Mouse (Mus musculus) embryonic facial prominence, embryonic 10.5 days (tissue): Measurements from ENCODE around the gene Rer1. TPM values are rescaled to one million over a fixed set of nuclear protein-coding genes. Genes with fewer than 3 reads are reported as not detected.
"Not testable (repeated sequence)": the region's sequence is repeated elsewhere in the genome, so short reads cannot be mapped to it uniquely, and the experiment has no call there.

Source experiments
- DNase-seq: peaks from one replicate; pipeline ENCODE4 v3.0.0-alpha.2; 2017; ENCODE audit warnings: low spot score
- H3K27ac ChIP-seq: fragments of 300-500 bp; sonication (generic); replicated peaks from 2 replicates; pipeline ENCODE4 v1.5.1; 2016; ENCODE audit warnings: mild to moderate bottlenecking
- H3K27me3 ChIP-seq: fragments of 300-500 bp; sonication (generic); replicated peaks from 2 replicates; pipeline ENCODE4 v1.6.1; 2016; ENCODE audit warnings: low read depth, mild to moderate bottlenecking; ENCODE audit not compliant: poor library complexity, severe bottlenecking
- H3K36me3 ChIP-seq: fragments of 300-500 bp; sonication (generic); replicated peaks from 2 replicates; pipeline ENCODE4 v1.6.1; 2016; ENCODE audit warnings: mild to moderate bottlenecking, moderate library complexity
- H3K4me1 ChIP-seq: fragments of 300-500 bp; sonication (generic); 2 replicates; pipeline ENCODE4 v1.6.1; 2016
- H3K4me3 ChIP-seq: fragments of 300-500 bp; sonication (generic); 2 replicates; pipeline ENCODE4 v1.5.1; 2016; ENCODE audit warnings: mild to moderate bottlenecking, moderate library complexity
- H3K9me3 ChIP-seq: fragments of 300-500 bp; sonication (generic); 2 replicates; pipeline ENCODE4 v1.6.1; 2016; ENCODE audit warnings: mild to moderate bottlenecking
- WGBS: fragments of 180-500 bp; shearing (Covaris S2); methylation state at CpG from one replicate; pipeline ENCODE4 v1.1.7; 2016; 5-methylcytosine and 5-hydroxymethylcytosine counted together
- polyA plus RNA-seq: library from polyadenylated mRNA; unstranded; fragments of >200 nt; fragmentation: Nextera tagmentation; extraction: Ambion mirVana; gene quantifications from 2 replicates; pipeline ENCODE4 v1.2.1, GENCODE M21; 2016

Rer1 gene
- polyA plus RNA-seq, 1 experiment from 2014 or later, result 128 TPM

- peaks cover 41% of the 10 kb centered on the region for H3K4me1 ChIP-seq
- H3K27ac ChIP-seq, result no peak overlapping the region; the same call in 1 of the 2 replicates
- 91% methylated on average over 7 of the region's 7 CpGs for WGBS
- peaks cover 55% of the 10 kb centered on the region for H3K36me3 ChIP-seq
- no peaks in the 10 kb centered on the region for H3K27me3 ChIP-seq
- no peaks in the 10 kb centered on the region for H3K9me3 ChIP-seq
- no peak for DNase-seq
- H3K4me3 ChIP-seq, result peak overlapping the region; percentile 97
Measured at GRCm38 (mm10) chr4:155084351-155084750, 1.8 kb downstream of the Rer1 start.

DNA sequence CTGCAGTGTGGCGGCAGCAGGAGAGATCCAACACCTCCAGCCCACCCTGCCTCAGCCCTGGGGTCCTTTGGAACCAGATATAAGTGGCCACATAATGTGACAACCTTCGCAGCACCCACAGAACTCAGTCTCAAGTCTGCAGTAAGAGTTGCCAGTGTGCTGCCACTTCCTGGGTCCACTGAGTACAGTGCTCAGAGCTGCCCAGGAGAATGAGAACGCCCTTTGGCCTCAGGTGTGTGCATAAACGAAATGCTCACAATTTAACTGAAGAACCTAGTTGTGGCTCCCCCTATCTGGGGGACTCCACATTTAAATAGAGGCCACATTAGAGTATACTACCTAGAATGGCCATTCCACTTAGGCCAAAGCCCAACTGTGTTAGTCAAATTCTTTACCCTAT lies 2.6 kb downstream of the Rer1 start:
- WGBS, result 86% methylated on average over 4 of the region's 4 CpGs
- peak overlapping the region; percentile 11; the same call in 1 of the 2 replicates for H3K4me3 ChIP-seq
- no peak for DNase-seq
- H3K4me1 ChIP-seq, result peaks cover 41% of the 10 kb centered on the region
- peaks cover 56% of the 10 kb centered on the region for H3K36me3 ChIP-seq
- no peaks in the 10 kb centered on the region for H3K9me3 ChIP-seq
- H3K27ac ChIP-seq, result no peak overlapping the region
- no peaks in the 10 kb centered on the region for H3K27me3 ChIP-seq

DNA sequence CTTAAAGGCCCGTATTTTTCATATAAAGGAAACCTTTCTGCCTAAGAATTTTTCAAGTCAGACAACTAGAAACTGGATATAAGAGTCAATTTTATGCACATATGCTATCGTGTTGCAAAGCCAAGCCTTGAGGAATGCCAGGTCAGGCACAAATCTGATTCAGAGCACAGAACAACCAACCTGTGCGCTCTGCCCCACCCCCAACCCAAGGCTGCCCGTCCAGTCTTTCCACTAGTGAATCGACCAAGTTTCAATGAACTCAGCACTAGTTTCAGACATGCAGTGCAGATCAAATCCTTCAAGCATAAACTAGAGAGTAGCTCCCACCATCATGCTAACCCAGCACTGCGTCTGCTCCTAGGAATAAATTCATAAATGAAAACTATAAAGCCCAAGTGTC lies 6.5 kb downstream of the Rer1 start:
- DNase-seq, result no peak
- Histone ChIP-seq H3K4me3 (no peak overlapping the region), H3K27ac (no peak overlapping the region), H3K27me3 (no peaks in the 10 kb centered on the region), H3K36me3 (peaks cover 95% of the 10 kb centered on the region), H3K4me1 (peaks cover 16% of the 10 kb centered on the region), H3K9me3 (no peaks in the 10 kb centered on the region)
- 88% methylated on average over 6 of the region's 6 CpGs for WGBS

GRCm38 (mm10) chr4:155078808-155079207 lies 7.4 kb downstream of the Rer1 start:
- H3K4me3 ChIP-seq, DNase-seq, H3K27me3 ChIP-seq, H3K27ac ChIP-seq, H3K9me3 ChIP-seq: not testable (repeated sequence)
- 93% methylated on average over 10 of the region's 10 CpGs for WGBS
- Histone ChIP-seq H3K36me3 (peaks cover 97% of the 10 kb centered on the region), H3K4me1 (peaks cover 11% of the 10 kb centered on the region)

- no peak for DNase-seq
- Histone ChIP-seq H3K4me3 (no peak overlapping the region), H3K27me3 (no peaks in the 10 kb centered on the region), H3K36me3 (peaks cover 97% of the 10 kb centered on the region), H3K27ac (no peak overlapping the region), H3K4me1 (no peaks in the 10 kb centered on the region), H3K9me3 (no peaks in the 10 kb centered on the region)
- WGBS, result 88% methylated on average over 9 of the region's 9 CpGs
Measured at GRCm38 (mm10) chr4:155076677-155077076, 9.5 kb downstream of the Rer1 start.

DNA sequence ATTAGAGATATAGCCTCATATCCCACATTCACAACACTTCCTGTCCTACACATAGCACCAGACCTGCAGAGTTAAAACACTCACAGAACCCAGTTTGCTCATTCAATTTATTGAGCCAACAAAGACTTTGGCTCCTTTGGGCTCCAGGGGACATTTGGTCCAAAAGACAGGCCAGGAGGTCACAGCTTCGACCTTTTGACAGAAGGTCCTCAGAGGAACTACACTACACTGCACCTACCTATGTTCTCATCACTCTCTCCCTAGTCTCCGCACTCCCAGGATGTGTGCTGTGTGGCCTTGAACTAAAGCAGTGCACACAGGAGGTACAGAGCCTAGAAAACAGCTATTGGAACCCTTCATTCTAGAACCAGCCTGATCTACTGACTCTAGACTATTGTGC lies 10.4 kb downstream of the Rer1 start:
- H3K27ac ChIP-seq, result no peak overlapping the region
- no peaks in the 10 kb centered on the region for H3K4me1 ChIP-seq
- H3K36me3 ChIP-seq, result peaks cover 99% of the 10 kb centered on the region
- no peaks in the 10 kb centered on the region for H3K9me3 ChIP-seq
- H3K27me3 ChIP-seq, result no peaks in the 10 kb centered on the region
- WGBS, result 91% methylated on average over 2 of the region's 2 CpGs
- no peak for DNase-seq
- no peak overlapping the region for H3K4me3 ChIP-seq

- no peaks in the 10 kb centered on the region for H3K9me3 ChIP-seq
- no peaks in the 10 kb centered on the region for H3K4me1 ChIP-seq
- DNase-seq, result no peak
- WGBS, result 86% methylated on average over 9 of the region's 9 CpGs
- no peak overlapping the region for H3K27ac ChIP-seq
- no peaks in the 10 kb centered on the region for H3K27me3 ChIP-seq
- H3K4me3 ChIP-seq, result no peak overlapping the region
- peaks cover 99% of the 10 kb centered on the region for H3K36me3 ChIP-seq
Measured at GRCm38 (mm10) chr4:155075137-155075536, 11.0 kb downstream of the Rer1 start.

DNA sequence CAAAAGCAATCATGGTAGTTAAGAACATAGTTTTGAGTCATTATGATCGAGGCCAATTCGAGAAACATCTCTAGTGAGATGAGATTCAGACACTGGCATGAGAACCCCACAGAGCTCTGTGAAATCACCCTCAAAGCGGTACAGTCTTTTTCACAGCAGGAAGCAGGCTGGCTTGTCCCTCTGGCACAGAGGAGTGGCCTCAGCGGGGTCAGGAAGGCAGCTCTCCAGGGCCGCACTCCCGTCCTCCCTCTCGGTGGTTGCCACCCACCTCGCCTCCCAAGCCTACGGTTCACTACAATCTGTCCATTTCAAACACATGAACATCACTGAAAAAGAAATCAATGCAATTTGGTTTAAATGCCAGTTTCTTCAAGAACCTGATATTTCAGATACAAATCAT lies 11.8 kb downstream of the Rer1 start:
- whole genome bisulfite sequencing, result 83% methylated on average over 9 of the region's 9 CpGs
- no peak overlapping the region for H3K27ac ChIP-seq
- no peak overlapping the region for H3K4me3 ChIP-seq
- no peaks in the 10 kb centered on the region for H3K27me3 ChIP-seq
- DNase-seq, result no peak
- no peaks in the 10 kb centered on the region for H3K9me3 ChIP-seq
- no peaks in the 10 kb centered on the region for H3K4me1 ChIP-seq
- H3K36me3 ChIP-seq, result peaks cover 99% of the 10 kb centered on the region

DNA sequence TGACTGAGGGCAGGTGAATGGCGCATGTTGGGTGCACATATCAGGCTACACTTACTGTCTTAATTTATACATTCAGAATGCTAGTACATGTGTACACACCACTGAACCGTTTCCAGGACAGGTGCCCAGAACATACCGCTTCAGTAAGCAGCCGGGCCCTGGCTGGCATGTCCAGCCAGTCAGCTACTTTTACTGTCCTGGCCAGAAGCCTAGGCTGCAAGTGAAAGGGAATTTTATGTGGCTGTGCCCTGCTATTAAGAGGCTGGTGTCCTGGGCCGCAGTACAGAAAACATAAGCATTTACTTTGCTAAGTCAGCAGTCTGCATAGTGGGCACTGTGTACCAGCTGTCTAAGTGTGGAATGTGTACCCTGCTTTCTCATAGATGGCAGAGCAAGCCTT lies 15.3 kb downstream of the Rer1 start:
- H3K36me3 ChIP-seq, result peaks cover 82% of the 10 kb centered on the region
- 96% methylated on average over 5 of the region's 5 CpGs for WGBS

DNA sequence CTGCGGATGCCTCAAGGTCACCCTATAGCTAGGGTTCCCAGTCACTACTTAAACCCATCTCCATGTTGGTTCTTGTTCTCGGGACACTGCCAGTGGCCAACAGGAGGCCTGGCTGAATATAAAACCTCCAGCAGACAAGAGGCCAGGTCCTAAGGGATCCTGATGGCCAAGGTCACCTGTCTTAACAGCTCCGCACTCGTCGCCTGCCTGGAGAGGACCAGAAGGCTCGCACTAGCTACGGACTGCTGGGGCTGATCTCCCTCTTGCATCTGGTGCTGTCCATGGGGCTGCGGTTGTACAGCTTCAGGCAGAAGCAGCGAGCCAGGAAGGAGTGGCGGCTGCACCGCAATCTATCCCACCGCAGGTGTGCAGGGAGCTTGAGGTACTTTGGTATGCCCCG lies 16.0 kb downstream of the Rer1 start:
- H3K36me3 ChIP-seq, result peaks cover 75% of the 10 kb centered on the region
- WGBS, result 91% methylated on average over 13 of the region's 13 CpGs
- peaks cover 25% of the 10 kb centered on the region for H3K4me1 ChIP-seq
- H3K27ac ChIP-seq, result no peak overlapping the region
- no peaks in the 10 kb centered on the region for H3K9me3 ChIP-seq
- H3K27me3 ChIP-seq, result no peaks in the 10 kb centered on the region
- H3K4me3 ChIP-seq, result no peak overlapping the region
- DNase-seq, result no peak

More for the DNA sequence above, 15.3 kb downstream of the Rer1 start:
- Histone ChIP-seq H3K27me3 (no peaks in the 10 kb centered on the region), H3K4me3 (no peak overlapping the region), H3K27ac (no peak overlapping the region), H3K4me1 (peaks cover 21% of the 10 kb centered on the region), H3K9me3 (no peaks in the 10 kb centered on the region)
- no peak for DNase-seq

DNA sequence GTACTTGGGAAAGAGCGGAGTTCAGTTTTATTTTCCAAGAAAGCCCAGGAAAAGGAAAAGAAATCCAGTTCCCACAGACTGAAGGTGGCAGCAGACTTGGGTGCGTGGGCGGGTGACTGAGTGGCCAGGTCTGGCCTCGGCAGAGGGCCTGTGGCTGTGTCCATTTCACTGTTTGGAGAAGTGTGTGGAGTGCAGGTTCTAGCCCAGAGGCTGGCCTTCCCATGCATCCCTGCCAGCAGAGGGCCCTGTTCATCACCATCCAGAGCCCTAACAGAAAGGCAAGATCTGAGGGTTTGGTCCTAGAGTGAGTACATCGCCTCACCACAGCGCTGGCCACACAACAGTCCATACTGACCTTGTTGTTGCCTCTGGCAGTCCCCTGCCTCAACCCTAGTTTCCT lies 17.0 kb downstream of the Rer1 start:
- H3K4me3 ChIP-seq, result no peak overlapping the region
- 90% methylated on average over 6 of the region's 6 CpGs for WGBS
- DNase-seq, result no peak
- no peaks in the 10 kb centered on the region for H3K27me3 ChIP-seq
- H3K4me1 ChIP-seq, result peaks cover 26% of the 10 kb centered on the region
- no peaks in the 10 kb centered on the region for H3K9me3 ChIP-seq
- peaks cover 64% of the 10 kb centered on the region for H3K36me3 ChIP-seq
- H3K27ac ChIP-seq, result no peak overlapping the region

- no peak for DNase-seq
- no peaks in the 10 kb centered on the region for H3K27me3 ChIP-seq
- no peak overlapping the region for H3K27ac ChIP-seq
- H3K4me3 ChIP-seq, result peak overlapping the region; percentile 82; the same call in 1 of the 2 replicates
- H3K9me3 ChIP-seq, result no peaks in the 10 kb centered on the region
- H3K36me3 ChIP-seq, result peaks cover 57% of the 10 kb centered on the region
- H3K4me1 ChIP-seq, result peaks cover 33% of the 10 kb centered on the region
- 93% methylated on average over 20 of the region's 20 CpGs for WGBS
Measured at GRCm38 (mm10) chr4:155068357-155068972, 17.7 kb downstream of the Rer1 start.

- H3K27ac ChIP-seq, result peak within 1 kb of the TSS; percentile 87
- 1% methylated on average over 48 of the region's 48 CpGs for WGBS
- H3K9me3 ChIP-seq, result no peaks in the 10 kb centered on the region
- H3K36me3 ChIP-seq, result peaks cover 42% of the 10 kb centered on the region
- no peaks in the 10 kb centered on the region for H3K27me3 ChIP-seq
- peak within 1 kb of the TSS; percentile 82 for H3K4me3 ChIP-seq
- H3K4me1 ChIP-seq, result peaks cover 42% of the 10 kb centered on the region
- DNase-seq, result peak; percentile 98
Measured at GRCm38 (mm10) chr4:155066834-155067522, 19.2 kb downstream of the Rer1 start, which contains the start of gene Pex10. Pex10 (plus strand) TSS chr4:155067016.
